Mouse (Mus musculus) forebrain, embryonic 11.5 days (tissue): ENCODE measurements around the gene Gm10134. TPM values are rescaled to one million over a fixed set of nuclear protein-coding genes. Genes with fewer than 3 reads are reported as not detected.

Experiments used
- ATAC-seq: fragments of 200-750 bp; cut with Nextera tagmentation; replicated peaks from 2 replicates; pipeline ENCODE4 v1.8.0; 2017; ENCODE audit warnings: moderate TSS enrichment; ENCODE audit not compliant: low FRiP score
- DNase-seq: peaks from one replicate; pipeline ENCODE4 v3.0.0-alpha.2; 2017; ENCODE audit warnings: low spot score
- H3K27ac ChIP-seq: fragments of 300-500 bp; sonication (generic); 2 replicates; pipeline ENCODE4 v1.5.1; 2014; ENCODE audit warnings: low read depth, low read length
- H3K27me3 ChIP-seq: fragments of 300-500 bp; sonication (generic); 2 replicates; pipeline ENCODE4 v1.6.1; 2014; ENCODE audit warnings: mild to moderate bottlenecking, low read length, mixed read lengths; ENCODE audit not compliant: control insufficient read depth, insufficient read depth
- H3K36me3 ChIP-seq: fragments of 300-500 bp; sonication (generic); 2 replicates; pipeline ENCODE4 v1.6.1; 2014; ENCODE audit warnings: mild to moderate bottlenecking, low read length, moderate library complexity, mixed read lengths; ENCODE audit not compliant: control insufficient read depth, insufficient read depth
- H3K4me1 ChIP-seq: fragments of 300-500 bp; sonication (generic); replicated peaks from 2 replicates; pipeline ENCODE4 v1.6.1; 2014; ENCODE audit warnings: low read length, mixed read lengths; ENCODE audit not compliant: control insufficient read depth, insufficient read depth
- H3K4me2 ChIP-seq: fragments of 300-500 bp; sonication (generic); 2 replicates; pipeline ENCODE4 v1.6.1; 2014; ENCODE audit warnings: low read depth, mild to moderate bottlenecking, low read length, moderate library complexity, mixed read lengths; ENCODE audit not compliant: severe bottlenecking
- H3K4me3 ChIP-seq: fragments of 300-500 bp; sonication (generic); 2 replicates; pipeline ENCODE4 v1.5.1; 2014; ENCODE audit warnings: low read depth, low read length
- H3K9ac ChIP-seq: fragments of 300-500 bp; sonication (generic); 2 replicates; pipeline ENCODE4 v1.6.1; 2014; ENCODE audit warnings: low read length
- H3K9me3 ChIP-seq: fragments of 300-500 bp; sonication (generic); 2 replicates; pipeline ENCODE4 v1.6.1; 2016; ENCODE audit warnings: low read length, mixed read lengths; ENCODE audit not compliant: control insufficient read depth
- WGBS: fragments of 180-500 bp; shearing (Covaris S2); extraction: QIAGEN DNeasy Blood & Tissue Kit; methylation state at CpG from one replicate; pipeline ENCODE4 v1.1.7; 2014; 5-methylcytosine and 5-hydroxymethylcytosine counted together
- polyA plus RNA-seq: library from polyadenylated mRNA; unstranded; fragments of >200 nt; fragmentation: Nextera tagmentation; extraction: Ambion mirVana; gene quantifications from 2 replicates; pipeline ENCODE4 v1.2.1, GENCODE M21; 2014

The Gm10134 gene
- polyA plus RNA-seq, 1 experiment from 2014 or later: not detected

DNA sequence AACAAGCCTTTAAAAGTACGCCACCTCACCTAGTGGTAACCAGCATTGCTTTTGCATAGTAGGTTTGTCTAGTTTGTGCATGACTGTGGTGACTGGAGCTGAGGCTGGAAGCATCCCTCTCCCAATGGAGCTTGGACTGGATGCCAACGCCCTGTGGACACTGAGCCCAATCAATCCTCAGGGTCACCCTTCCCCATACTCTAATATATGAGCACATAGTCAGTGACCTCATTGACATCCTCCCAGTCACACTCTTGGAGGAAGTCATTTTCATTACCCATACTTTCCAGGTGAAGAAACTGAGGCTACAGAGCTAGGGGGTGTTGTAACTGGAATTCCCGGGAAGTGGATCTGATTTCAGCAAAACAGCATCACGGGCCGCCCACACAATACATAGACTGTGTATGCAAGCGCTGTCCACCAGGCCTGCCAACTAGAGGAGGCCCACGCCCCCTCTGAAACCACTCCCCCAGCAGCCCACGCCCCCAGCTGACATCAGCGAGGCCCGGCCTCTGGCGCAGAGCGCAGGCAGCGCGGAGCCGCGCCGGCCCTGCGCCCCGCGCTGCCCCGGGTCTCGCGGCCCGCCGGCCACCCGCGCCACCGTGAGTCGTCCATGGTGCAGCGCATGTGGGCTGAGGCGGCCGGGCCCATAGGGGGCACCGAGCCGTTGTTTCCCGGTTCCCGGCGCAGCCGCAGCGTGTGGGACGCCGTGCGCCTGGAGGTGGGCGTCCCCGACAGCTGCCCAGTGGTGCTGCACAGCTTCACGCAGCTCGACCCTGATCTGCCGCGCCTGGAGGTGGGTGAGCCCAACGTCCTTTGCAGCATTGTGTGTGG is 27.3 kb downstream of the Gm10134 start:
- WGBS: 3% methylated on average over 49 of the region's 49 CpGs
- Histone ChIP-seq H3K9me3 (no peaks in the 10 kb centered on the region), H3K27ac (no peak overlapping the region), H3K27me3 (no peaks in the 10 kb centered on the region), H3K9ac (peak overlapping the region; percentile 52), H3K4me1 (peaks cover 29% of the 10 kb centered on the region; the same call in 1 of the 2 replicates), H3K4me3 (peak overlapping the region; percentile 42), H3K36me3 (no peaks in the 10 kb centered on the region), H3K4me2 (peak overlapping the region; percentile 60)
- ATAC-seq (peak; percentile 91), DNase-seq (peak; percentile 90)

DNA sequence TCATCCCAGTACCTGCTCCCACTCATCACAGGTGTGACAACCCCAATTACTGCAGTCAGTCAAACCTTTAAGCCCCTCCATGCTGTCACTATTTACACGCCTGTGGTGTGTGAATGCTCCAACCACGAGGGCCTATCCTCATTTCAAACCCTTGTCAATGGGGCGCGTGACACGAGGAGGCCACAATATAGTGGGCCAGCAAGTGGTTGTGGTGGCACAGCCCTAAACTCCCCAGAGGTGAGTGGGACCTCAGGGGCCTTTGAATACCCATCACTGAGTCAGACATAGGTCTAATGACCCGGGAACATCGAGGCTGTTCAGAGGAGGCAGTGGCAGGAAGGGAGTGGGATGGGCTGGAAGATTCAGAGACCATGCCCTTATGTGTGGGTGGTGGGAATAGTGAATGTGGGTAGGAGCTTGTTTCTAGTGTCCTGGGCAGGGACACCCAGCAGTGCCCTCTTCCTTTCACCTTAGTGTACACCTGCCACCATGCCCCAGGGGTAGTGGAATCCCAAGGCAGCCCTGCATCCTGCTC is 28.1 kb downstream of the Gm10134 start:
- no peak; the same call in 1 of the 2 replicates for ATAC-seq
- DNase-seq: no peak

DNA sequence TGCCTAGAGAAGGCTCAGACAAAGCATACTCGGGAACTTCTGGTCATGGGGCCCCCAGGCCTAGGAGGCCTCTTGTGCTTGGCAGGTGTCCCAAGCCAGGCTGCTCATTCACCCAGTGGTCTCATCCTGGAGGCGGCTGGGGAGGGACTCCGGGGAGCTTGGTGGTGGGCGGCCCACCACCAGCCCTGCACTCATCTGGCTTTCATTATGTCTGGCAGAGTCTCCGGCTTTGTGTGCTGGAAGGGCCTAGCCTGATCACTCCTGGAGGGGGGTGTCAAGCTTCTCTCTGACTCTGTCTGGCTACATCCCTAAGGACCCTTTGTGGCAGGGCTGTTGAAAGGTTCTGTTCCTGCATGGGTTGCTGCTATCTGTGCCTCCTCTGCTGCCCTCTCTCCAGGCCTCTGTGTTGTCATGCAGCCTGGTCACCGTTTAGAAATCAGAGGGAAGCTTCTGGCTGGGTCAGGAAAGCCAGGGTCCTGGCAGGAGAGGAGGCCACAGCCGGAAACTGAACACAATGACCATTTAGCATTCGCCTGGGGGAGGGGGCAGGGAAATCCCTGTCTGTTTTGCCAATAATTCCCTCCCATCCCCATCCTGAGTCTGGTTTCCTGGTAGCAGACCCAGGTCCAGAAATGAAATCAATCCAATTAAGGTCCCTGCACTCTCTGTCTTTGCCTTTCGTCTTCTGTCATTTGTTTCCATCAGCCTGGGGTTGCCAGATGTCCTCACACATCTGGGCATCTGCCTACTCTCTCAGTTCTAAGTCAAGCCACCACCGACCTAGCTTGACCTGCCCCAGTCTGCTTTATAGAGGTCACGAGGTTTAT is 28.8 kb downstream of the Gm10134 start:
- Histone ChIP-seq H3K4me1 (peaks cover 29% of the 10 kb centered on the region; the same call in 1 of the 2 replicates), H3K4me2 (peak overlapping the region; percentile 33; the same call in 1 of the 2 replicates), H3K27ac (no peak overlapping the region), H3K36me3 (no peaks in the 10 kb centered on the region), H3K9me3 (no peaks in the 10 kb centered on the region), H3K9ac (peak overlapping the region; percentile 23; the same call in 1 of the 2 replicates), H3K27me3 (no peaks in the 10 kb centered on the region), H3K4me3 (no peak overlapping the region)
- WGBS: 37% methylated on average over 11 of the region's 11 CpGs
- ATAC-seq (no peak), DNase-seq (no peak)

More for the DNA sequence above, 28.1 kb downstream of the Gm10134 start:
- H3K4me3 ChIP-seq: peak overlapping the region; percentile 42
- H3K9ac ChIP-seq: peak overlapping the region; percentile 52
- H3K27ac ChIP-seq: no peak overlapping the region
- H3K4me2 ChIP-seq: peak overlapping the region; percentile 60
- H3K36me3 ChIP-seq: no peaks in the 10 kb centered on the region
- no peaks in the 10 kb centered on the region for H3K27me3 ChIP-seq
- 62% methylated on average over 7 of the region's 7 CpGs for whole genome bisulfite sequencing
- peaks cover 29% of the 10 kb centered on the region; the same call in 1 of the 2 replicates for H3K4me1 ChIP-seq
- no peaks in the 10 kb centered on the region for H3K9me3 ChIP-seq

DNA sequence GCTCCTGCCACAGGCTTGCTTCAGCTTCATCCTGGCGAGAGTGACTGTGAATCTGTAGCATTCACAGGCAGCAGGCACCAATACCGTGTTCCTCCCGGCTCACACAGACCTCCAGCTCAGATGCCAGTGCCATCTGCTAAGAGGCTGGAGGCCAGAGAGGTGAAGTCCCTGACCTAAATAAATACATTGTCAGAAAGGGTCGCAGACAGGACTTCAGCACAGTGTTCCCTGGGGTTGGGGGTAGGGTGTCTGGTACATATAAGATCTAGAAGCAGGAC is 29.3 kb downstream of the Gm10134 start:
- DNase-seq (no peak), ATAC-seq (no peak)
- H3K4me2 ChIP-seq: no peak overlapping the region
- no peak overlapping the region for H3K27ac ChIP-seq
- H3K9ac ChIP-seq: no peak overlapping the region
- WGBS: 46% methylated on average over 4 of the region's 4 CpGs
- H3K4me3 ChIP-seq: no peak overlapping the region
- H3K4me1 ChIP-seq: peaks cover 29% of the 10 kb centered on the region; the same call in 1 of the 2 replicates
- H3K9me3 ChIP-seq: no peaks in the 10 kb centered on the region
- no peaks in the 10 kb centered on the region for H3K27me3 ChIP-seq
- H3K36me3 ChIP-seq: no peaks in the 10 kb centered on the region

DNA sequence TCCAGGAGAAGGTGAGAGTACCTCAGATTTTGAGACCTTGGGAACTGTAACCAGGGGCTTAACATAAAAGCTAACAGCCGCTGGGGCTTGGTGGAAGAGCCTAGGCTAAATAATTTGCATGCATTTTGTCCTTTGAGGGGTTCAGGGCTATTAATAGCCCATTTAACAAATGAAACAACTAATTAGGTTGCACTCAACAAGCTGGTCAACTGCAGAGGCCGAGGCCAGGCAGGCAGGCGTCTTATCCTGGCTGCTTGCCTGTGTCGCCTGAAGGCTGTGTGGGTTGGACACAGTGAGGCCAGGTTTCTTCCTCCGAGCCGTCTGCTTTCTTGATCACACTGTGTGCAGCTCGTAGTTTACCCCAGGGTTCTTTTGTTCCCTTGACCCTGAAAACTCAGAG is 29.8 kb downstream of the Gm10134 start:
- Histone ChIP-seq H3K4me1 (peaks cover 26% of the 10 kb centered on the region; the same call in 1 of the 2 replicates), H3K4me3 (no peak overlapping the region), H3K36me3 (no peaks in the 10 kb centered on the region), H3K27me3 (no peaks in the 10 kb centered on the region), H3K4me2 (no peak overlapping the region), H3K9ac (peak overlapping the region; percentile 18), H3K9me3 (no peaks in the 10 kb centered on the region), H3K27ac (no peak overlapping the region)
- DNase-seq (no peak), ATAC-seq (no peak)
- 32% methylated on average over 7 of the region's 7 CpGs for WGBS

DNA sequence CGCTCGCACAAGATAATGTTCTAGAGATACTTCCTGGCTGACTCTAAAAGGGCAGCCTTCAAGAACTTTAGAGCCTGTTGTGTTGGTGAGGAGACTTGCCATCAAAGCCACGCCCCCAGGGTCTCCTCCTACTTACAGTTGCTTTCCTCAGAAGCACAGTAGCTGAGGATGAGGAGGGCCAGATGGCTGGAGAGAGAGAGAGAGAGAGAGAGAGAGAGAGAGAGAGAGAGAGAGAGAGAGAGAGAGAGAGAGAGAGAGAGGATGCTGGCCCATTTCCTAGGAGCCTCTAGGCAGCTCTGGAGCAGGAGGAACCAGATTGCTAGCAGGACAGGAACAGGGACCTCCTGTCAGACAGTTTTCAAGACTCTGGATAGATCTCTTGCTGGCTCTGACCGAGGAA is 30.3 kb downstream of the Gm10134 start:
- H3K4me2 ChIP-seq: no peak overlapping the region
- no peak overlapping the region for H3K9ac ChIP-seq
- no peaks in the 10 kb centered on the region for H3K9me3 ChIP-seq
- no peaks in the 10 kb centered on the region for H3K27me3 ChIP-seq
- no peak overlapping the region for H3K4me3 ChIP-seq
- DNase-seq (no peak), ATAC-seq (no peak)
- peaks cover 26% of the 10 kb centered on the region; the same call in 1 of the 2 replicates for H3K4me1 ChIP-seq
- WGBS: 76% methylated on average over 4 of the region's 4 CpGs
- H3K36me3 ChIP-seq: no peaks in the 10 kb centered on the region
- H3K27ac ChIP-seq: no peak overlapping the region

DNA sequence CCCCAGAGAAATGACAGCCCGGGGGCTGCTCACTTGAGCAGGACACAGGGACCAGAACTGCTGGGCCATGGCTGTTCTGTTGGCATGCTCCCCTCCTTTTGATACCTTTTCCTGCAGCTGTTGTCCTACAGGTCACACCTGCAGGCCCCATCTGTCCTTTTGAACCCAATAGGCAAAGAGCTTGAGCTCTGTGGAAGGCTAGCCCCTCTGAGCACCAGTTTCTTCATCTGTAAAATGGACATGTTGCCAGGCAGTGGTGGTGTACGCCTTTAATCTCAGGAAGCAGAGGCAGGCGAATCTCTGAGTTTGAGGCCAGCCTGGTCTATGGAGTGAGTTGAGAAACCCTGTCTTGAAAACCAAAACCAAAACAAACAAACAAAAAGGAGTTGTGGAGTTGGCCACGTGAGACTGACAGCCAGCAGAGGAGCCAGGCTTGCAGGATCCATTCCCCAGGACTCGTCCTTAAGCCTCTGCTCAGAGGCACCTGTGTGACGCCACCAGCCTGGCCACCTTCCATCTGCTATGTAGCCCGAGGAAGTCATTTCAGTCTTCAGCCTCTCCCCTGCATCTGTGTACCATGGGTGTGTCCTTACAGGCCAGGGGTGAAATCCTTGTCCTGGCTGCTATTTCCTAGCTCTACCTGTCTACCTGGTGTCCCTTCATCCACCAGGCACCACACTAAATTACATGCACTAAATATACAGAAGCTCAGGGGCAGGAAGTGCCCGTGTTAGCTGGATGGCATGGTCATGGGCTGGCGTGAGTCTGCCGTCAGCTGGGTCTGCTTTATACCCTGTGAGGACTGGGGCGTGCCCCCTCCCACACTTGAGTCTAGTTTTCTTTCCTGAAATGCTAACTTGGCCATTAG is 31.1 kb downstream of the Gm10134 start:
- Histone ChIP-seq H3K9ac (no peak overlapping the region), H3K9me3 (no peaks in the 10 kb centered on the region), H3K4me1 (peaks cover 26% of the 10 kb centered on the region; the same call in 1 of the 2 replicates), H3K27ac (no peak overlapping the region), H3K27me3 (no peaks in the 10 kb centered on the region), H3K4me3 (no peak overlapping the region), H3K4me2 (no peak overlapping the region), H3K36me3 (no peaks in the 10 kb centered on the region)
- ATAC-seq (no peak), DNase-seq (no peak)
- 79% methylated on average over 11 of the region's 11 CpGs for WGBS

DNA sequence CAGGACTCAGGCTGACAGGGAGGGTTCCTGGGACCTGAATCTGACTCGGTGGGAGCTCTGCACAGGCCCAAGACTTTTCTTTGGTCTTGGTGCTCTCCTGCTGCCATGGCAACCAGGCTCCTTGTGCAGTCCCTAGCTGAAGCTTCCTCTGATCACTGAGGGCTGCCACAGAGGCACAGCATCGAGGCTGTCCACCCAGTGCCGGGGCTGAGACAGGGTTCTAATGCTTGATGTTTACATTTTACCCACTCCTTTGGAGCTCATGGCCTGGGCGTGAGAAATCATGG is 31.7 kb downstream of the Gm10134 start:
- Histone ChIP-seq H3K9me3 (no peaks in the 10 kb centered on the region), H3K4me1 (peaks cover 26% of the 10 kb centered on the region; the same call in 1 of the 2 replicates), H3K9ac (no peak overlapping the region), H3K36me3 (no peaks in the 10 kb centered on the region), H3K4me3 (no peak overlapping the region), H3K27ac (no peak overlapping the region), H3K4me2 (no peak overlapping the region), H3K27me3 (no peaks in the 10 kb centered on the region)
- no peak for ATAC-seq
- no peak for DNase-seq
- WGBS: 27% methylated on average over 4 of the region's 4 CpGs
